Mouse (Mus musculus) T-helper 2 cell (primary cell): ENCODE measurements around the gene Syce1.
"Not testable (repeated sequence)": the region's sequence is repeated elsewhere in the genome, so short reads cannot be mapped to it uniquely, and the experiment has no call there.

Experiments used
- in situ Hi-C: fragments of 300-600 bp; cut with MboI, MseI; formaldehyde crosslinking; loops from one replicate; pipeline ENCODE4 v1.15.1; 2025; ENCODE audit warnings: high pct_unique_total_duplicates

The Syce1 gene

DNA sequence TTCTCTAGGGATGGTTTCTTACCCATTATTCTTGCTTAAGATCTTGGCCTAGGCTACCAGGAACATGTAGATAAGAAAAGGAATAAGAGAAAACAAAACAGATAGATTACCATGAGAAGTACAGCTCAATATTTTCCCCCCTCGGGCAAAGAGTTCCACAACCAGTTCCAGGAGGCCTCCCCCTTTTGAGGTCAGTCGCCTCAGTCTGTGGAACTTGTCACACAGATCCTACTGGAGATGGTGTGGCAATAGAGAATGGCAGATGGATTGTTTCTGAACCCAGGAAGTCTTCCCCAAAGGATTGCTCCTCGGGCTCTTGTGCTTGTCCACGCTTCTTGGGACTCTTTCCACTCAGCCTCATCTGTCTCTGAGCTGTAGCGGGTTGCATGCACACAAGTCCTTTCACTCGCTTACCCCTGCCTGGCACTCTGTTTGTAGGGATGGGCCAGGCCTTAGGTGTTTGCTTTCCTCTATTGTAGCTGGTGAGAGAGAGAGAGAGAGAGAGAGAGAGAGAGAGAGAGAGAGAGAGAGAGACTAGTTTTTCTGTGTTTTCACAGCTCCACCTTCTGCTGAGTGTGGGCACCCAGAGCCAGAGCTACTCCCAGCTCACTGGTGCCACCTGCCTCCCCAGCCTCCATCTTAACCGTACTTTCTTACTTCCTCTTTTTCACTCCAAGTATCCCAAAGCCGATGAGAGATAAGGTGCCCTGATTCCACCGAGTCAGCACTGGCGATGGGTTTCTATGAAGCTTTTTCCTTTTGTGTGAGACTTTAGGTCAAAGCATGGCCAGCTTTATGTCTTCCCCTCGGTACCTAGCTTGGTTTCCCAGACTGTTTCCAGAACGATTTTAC is 21.5 kb downstream of the Syce1 start:
- in situ Hi-C loops, result no loop called here

GRCm38 (mm10) chr7:140765391-140765790 is 22.3 kb downstream of the Syce1 start:
- in situ Hi-C loops, result not testable (repeated sequence)

DNA sequence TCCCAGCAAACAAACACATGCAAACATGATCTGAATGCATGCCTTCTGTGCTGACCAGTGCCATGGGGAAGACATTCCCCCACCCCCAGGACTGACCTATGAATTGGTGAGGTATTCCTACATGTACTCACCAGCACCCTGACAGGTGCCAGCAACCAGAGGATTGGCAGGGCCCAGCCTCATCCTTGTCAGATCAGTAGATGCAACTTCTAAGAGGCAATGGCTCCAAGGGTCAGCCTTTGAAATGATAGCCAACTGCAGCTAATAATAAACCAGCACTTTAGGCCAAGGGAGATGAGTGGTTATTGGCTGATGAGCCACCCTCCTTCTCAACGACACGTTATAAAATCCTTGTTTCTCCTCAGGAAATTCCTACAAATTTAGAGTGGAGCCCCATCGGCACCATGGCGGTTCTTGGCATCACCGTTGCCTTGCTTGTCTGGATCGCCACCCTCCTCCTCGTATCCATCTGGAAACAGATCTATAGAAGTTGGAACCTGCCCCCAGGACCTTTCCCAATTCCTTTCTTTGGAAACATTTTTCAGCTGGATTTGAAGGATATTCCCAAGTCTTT is 24.1 kb downstream of the Syce1 start, which contains the start of gene Cyp2e1:
Gene Cyp2e1 (plus strand): TSS at position 293 of the 574 bp plus-strand sequence.
- in situ Hi-C loops, result no loop called here

DNA sequence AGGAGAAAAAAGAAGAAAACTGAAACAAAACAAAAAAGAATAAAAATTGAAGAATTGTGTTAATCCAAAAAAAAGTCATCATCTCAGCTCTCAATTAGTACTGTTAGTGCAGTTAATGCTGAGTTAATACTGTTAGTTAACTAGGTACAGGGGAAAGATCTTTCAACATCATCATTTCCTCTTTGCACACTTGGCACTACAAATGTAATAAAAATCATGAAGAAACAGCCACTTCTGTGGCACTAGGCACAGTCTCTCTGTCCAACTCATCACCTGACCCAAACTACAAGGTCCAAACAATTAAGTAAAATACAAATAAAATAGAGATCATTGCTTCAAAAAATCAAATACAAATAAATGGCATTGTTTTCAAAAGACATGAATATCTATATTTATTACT is 27.0 kb downstream of the Syce1 start:
- in situ Hi-C loops, result no loop called here

- in situ Hi-C loops, result no loop called here
Observed at GRCm38 (mm10) chr7:140756151-140756854, 31.3 kb downstream of the Syce1 start.

GRCm38 (mm10) chr7:140754556-140754955 is 33.1 kb downstream of the Syce1 start:
- in situ Hi-C loops, result no loop called here

GRCm38 (mm10) chr7:140748827-140749160 is 38.9 kb downstream of the Syce1 start:
- in situ Hi-C loops, result no loop called here

- in situ Hi-C loops, result no loop called here
Observed at GRCm38 (mm10) chr7:140748116-140748826, 39.4 kb downstream of the Syce1 start.

DNA sequence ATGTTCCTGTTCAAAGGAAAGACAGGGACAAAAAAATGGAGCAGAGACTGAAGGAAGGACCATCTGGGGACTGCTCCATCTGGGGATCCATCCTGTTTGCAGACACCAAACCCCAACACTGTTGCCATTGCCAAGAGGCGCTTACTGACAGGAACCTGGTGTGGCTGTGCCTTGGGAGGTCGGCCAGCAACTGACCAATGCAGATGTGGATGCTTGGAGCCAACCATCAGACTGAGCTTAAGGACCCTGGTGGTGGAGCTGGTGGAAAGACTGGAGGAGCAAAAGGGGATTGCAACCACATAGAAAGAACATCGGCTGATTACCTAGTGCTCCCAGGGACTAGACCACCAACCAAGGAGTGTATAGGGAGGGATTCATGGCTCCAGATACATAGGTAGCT is 40.2 kb downstream of the Syce1 start:
- in situ Hi-C loops, result no loop called here

DNA sequence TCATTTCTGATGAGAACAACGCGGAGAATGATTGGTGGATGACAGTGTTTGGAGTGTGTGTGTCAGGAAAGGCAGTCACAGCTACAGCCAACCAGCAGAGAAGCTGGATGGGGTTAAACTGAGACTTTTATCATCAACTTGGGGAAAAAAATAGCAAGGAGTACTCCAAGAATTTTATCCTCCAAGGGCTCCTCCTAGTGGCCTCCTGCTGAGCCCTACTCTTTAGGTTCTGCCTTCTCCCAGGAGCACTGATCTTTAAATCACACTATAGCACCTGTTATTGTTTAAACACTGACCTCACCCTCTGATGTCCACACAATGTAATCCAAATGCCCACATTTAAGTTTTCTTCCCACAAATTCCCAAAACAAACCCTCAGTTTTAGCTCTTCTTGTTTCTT is 54.5 kb downstream of the Syce1 start:
- in situ Hi-C loops, result no loop called here
